Mouse (Mus musculus) neural tube, embryonic 15.5 days (tissue): ENCODE results near the gene Rgs17. TPM values are rescaled to one million over a fixed set of nuclear protein-coding genes. Genes with fewer than 3 reads are reported as not detected.

ENCODE experiments used
- ATAC-seq: fragments of 200-750 bp; cut with Nextera tagmentation; 2 replicates; pipeline ENCODE4 v1.8.0; 2017; ENCODE audit warnings: mild to moderate bottlenecking, moderate TSS enrichment, moderate library complexity; ENCODE audit not compliant: low FRiP score
- H3K27ac ChIP-seq: fragments of 300-500 bp; sonication (generic); replicated peaks from 2 replicates; pipeline ENCODE4 v1.5.1; 2015; ENCODE audit warnings: mild to moderate bottlenecking, inconsistent platforms
- H3K27me3 ChIP-seq: fragments of 300-500 bp; sonication (generic); replicated peaks from 2 replicates; pipeline ENCODE4 v1.6.1; 2015; ENCODE audit warnings: inconsistent platforms
- H3K36me3 ChIP-seq: fragments of 300-500 bp; sonication (generic); 2 replicates; pipeline ENCODE4 v1.6.1; 2015; ENCODE audit warnings: inconsistent platforms
- H3K4me1 ChIP-seq: fragments of 300-500 bp; sonication (generic); 2 replicates; pipeline ENCODE4 v1.6.1; 2015; ENCODE audit warnings: inconsistent platforms
- H3K4me2 ChIP-seq: fragments of 300-500 bp; sonication (generic); 2 replicates; pipeline ENCODE4 v1.6.1; 2015; ENCODE audit warnings: inconsistent platforms, mild to moderate bottlenecking, moderate library complexity
- H3K4me3 ChIP-seq: fragments of 300-500 bp; sonication (generic); replicated peaks from 2 replicates; pipeline ENCODE4 v1.5.1; 2015; ENCODE audit warnings: mild to moderate bottlenecking, inconsistent platforms
- H3K9ac ChIP-seq: fragments of 300-500 bp; sonication (generic); replicated peaks from 2 replicates; pipeline ENCODE4 v1.6.1; 2015; ENCODE audit warnings: mild to moderate bottlenecking, inconsistent platforms
- H3K9me3 ChIP-seq: fragments of 300-500 bp; sonication (generic); replicated peaks from 2 replicates; pipeline ENCODE4 v1.6.1; 2016; ENCODE audit warnings: inconsistent platforms
- WGBS: fragments of 180-500 bp; shearing (Covaris S2); methylation state at CpG from one replicate; pipeline ENCODE4 v1.1.7; 2015; ENCODE audit warnings: mixed read lengths; 5-methylcytosine and 5-hydroxymethylcytosine counted together
- polyA plus RNA-seq: library from polyadenylated mRNA; unstranded; fragments of >200 nt; fragmentation: Nextera tagmentation; extraction: Ambion mirVana; gene quantifications from 2 replicates; pipeline ENCODE4 v1.2.1, GENCODE M21; 2015

The Rgs17 gene
- polyA plus RNA-seq, 1 experiment from 2014 or later, result 31.0 TPM

- Histone ChIP-seq H3K4me3 (peak within 1 kb of the TSS; percentile 90), H3K9ac (peak within 1 kb of the TSS; percentile 89), H3K4me1 (peaks cover 24% of the 10 kb centered on the region), H3K36me3 (peaks cover 14% of the 10 kb centered on the region), H3K27ac (peak within 1 kb of the TSS; percentile 88), H3K27me3 (no peaks in the 10 kb centered on the region), H3K4me2 (peak within 1 kb of the TSS; percentile 61), H3K9me3 (no peaks in the 10 kb centered on the region)
- ATAC-seq, result peak; percentile 98
- under 1% methylated on average over 47 of the region's 47 CpGs for WGBS
Observed at GRCm38 (mm10) chr10:5823740-5824491, 98.3 kb downstream of the Rgs17 start, which contains the start of gene Mtrf1l. Gene Mtrf1l (minus strand): TSS chr10:5823910.

DNA sequence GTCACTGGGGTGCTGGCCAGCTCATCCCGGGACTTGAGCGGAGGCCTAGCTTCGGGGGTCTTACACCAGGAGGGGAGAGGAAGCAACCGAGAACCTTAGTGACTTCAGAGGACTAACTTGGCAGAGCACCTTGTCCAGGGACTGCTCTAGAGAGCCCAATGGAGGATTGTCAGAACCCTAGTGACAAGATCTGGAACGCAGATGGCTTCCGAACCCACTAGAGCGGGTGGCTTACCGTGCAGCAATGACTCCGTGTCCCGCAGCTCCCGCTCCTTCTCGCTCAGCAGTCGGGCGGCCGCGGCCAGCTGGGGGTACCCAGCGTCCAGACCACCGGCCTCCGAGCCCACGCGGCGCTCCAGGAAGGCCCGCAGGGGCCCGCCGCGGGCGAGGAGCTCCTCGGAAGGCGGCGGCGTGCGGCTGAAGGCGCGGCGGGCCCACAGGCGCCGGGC, 98.9 kb downstream of the Rgs17 start:
- Histone ChIP-seq H3K27ac (peak overlapping the region; percentile 88), H3K4me3 (peak overlapping the region; percentile 90), H3K4me1 (peaks cover 24% of the 10 kb centered on the region), H3K4me2 (peak overlapping the region; percentile 61), H3K9ac (peak overlapping the region; percentile 89), H3K9me3 (no peaks in the 10 kb centered on the region), H3K27me3 (no peaks in the 10 kb centered on the region), H3K36me3 (peaks cover 20% of the 10 kb centered on the region)
- peak; percentile 54; the same call in 1 of the 2 replicates for ATAC-seq
- WGBS, result under 1% methylated on average over 37 of the region's 37 CpGs

DNA sequence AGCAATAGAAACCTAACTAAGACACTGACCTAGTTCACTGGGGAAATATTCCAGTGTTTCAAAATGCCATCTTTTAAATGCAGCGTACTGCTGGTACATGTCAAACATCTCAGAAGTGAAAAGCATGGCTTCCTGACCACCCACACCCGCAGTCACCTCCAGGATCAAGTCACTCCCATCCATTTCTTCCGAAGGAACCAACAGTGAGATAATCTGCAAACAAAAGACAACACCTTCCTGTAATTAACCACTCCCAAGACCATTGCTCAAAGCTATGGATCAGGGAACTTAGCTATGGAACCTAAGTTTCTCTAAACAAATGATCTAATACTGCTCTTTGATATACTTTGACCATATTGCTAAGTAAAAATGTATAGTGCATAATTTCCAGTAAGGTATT, 103.4 kb downstream of the Rgs17 start:
- WGBS, result 89% methylated on average over 3 of the region's 3 CpGs
- no peak for ATAC-seq
- H3K36me3 ChIP-seq, result peaks cover 54% of the 10 kb centered on the region

GRCm38 (mm10) chr10:5815968-5816367, 106.2 kb downstream of the Rgs17 start:
- Histone ChIP-seq H3K4me1 (0 out of 2 replicates have a peak, but pooled peaks cover 1% of the 10 kb centered on the region), H3K27me3 (no peaks in the 10 kb centered on the region), H3K36me3 (peaks cover 78% of the 10 kb centered on the region), H3K4me2 (no peak overlapping the region), H3K9me3 (no peaks in the 10 kb centered on the region), H3K27ac (no peak overlapping the region), H3K4me3 (no peak overlapping the region), H3K9ac (no peak overlapping the region)
- WGBS, result 100% methylated on average over 2 of the region's 2 CpGs
- ATAC-seq, result no peak

More for the DNA sequence above, 103.4 kb downstream of the Rgs17 start:
- Histone ChIP-seq H3K9ac (no peak overlapping the region), H3K27me3 (no peaks in the 10 kb centered on the region), H3K4me2 (no peak overlapping the region), H3K4me3 (no peak overlapping the region), H3K9me3 (no peaks in the 10 kb centered on the region), H3K27ac (no peak overlapping the region), H3K4me1 (peaks cover 18% of the 10 kb centered on the region)

GRCm38 (mm10) chr10:5813724-5814123, 108.5 kb downstream of the Rgs17 start:
- Histone ChIP-seq H3K27me3 (no peaks in the 10 kb centered on the region), H3K9me3 (no peaks in the 10 kb centered on the region), H3K27ac (no peak overlapping the region), H3K4me2 (no peak overlapping the region), H3K9ac (no peak overlapping the region), H3K4me3 (no peak overlapping the region), H3K4me1 (no peaks in the 10 kb centered on the region), H3K36me3 (peaks cover 61% of the 10 kb centered on the region)
- no peak for ATAC-seq
- WGBS, result 91% methylated on average over 11 of the region's 11 CpGs

GRCm38 (mm10) chr10:5807683-5808082, 114.5 kb downstream of the Rgs17 start:
- no peak overlapping the region for H3K4me3 ChIP-seq
- H3K27me3 ChIP-seq, result no peaks in the 10 kb centered on the region
- H3K4me2 ChIP-seq, result no peak overlapping the region
- no peak overlapping the region for H3K9ac ChIP-seq
- H3K4me1 ChIP-seq, result peaks cover 25% of the 10 kb centered on the region
- 93% methylated on average over 2 of the region's 2 CpGs for WGBS
- no peak for ATAC-seq
- H3K9me3 ChIP-seq, result no peaks in the 10 kb centered on the region
- H3K27ac ChIP-seq, result no peak overlapping the region
- peaks cover 13% of the 10 kb centered on the region for H3K36me3 ChIP-seq

DNA sequence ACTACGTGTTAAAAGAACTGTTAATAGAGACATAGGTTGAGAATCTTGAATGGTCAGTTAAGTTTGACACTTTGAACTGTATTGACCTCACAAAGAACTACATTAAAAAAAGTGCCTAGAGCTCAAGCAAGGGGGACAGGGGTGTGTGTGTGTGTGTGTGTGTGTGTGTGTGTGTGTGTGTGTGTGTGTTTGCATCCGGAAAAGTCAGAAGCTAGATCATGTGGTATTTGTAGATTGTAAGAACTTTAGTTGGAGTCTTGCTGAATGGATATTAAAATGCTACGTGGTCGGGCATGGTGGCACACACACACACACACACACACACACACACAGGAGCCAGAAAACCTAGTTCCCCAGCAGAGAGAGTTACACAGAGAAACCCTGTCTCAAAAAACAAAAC, 115.2 kb downstream of the Rgs17 start:
- peaks cover 27% of the 10 kb centered on the region for H3K4me1 ChIP-seq
- H3K36me3 ChIP-seq, result peaks cover 6% of the 10 kb centered on the region
- H3K4me3 ChIP-seq, result no peak overlapping the region
- no peak overlapping the region for H3K9ac ChIP-seq
- no peaks in the 10 kb centered on the region for H3K27me3 ChIP-seq
- ATAC-seq, result no peak
- H3K4me2 ChIP-seq, result no peak overlapping the region
- WGBS, result 77% methylated on average over 4 of the region's 4 CpGs
- no peak overlapping the region for H3K27ac ChIP-seq
- no peaks in the 10 kb centered on the region for H3K9me3 ChIP-seq

GRCm38 (mm10) chr10:5806416-5806815, 115.8 kb downstream of the Rgs17 start:
- Histone ChIP-seq H3K4me3 (peak overlapping the region; percentile 73), H3K27me3 (no peaks in the 10 kb centered on the region), H3K9me3 (no peaks in the 10 kb centered on the region), H3K4me2 (peak overlapping the region; percentile 100), H3K27ac (peak overlapping the region; percentile 93), H3K9ac (peak overlapping the region; percentile 53), H3K4me1 (peaks cover 27% of the 10 kb centered on the region), H3K36me3 (peaks cover 4% of the 10 kb centered on the region; the same call in 1 of the 2 replicates)
- peak; percentile 2; the same call in 1 of the 2 replicates for ATAC-seq
- 23% methylated on average over 8 of the region's 8 CpGs for WGBS

DNA sequence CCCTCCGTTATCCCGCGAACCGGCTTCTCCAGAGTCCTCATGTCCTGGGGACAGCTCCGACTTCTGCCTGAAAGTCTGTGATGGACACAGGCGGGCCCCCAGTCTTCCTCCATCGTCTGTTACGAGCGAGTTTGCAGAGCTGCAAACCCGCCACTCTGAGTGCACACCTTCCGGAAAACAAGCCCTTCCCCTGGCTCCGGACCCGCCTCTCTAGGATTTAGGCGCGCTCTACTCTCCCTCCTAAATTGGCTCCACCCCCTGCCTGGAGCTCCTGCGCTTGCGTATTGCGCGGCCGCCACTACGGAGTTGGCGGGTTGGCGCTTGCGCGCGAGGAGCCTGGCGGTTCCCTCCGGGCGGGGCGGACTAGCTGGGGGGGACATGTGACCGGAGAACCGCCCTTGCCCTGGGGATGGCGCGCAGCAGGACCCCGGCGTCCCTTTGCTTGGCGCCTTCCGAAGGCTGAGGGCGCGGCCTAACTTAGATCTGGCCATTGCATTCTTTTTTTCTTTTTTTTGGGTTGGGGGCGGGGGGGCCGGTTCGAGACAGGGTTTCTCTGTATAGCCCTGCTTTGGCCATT, 116.4 kb downstream of the Rgs17 start:
- peak overlapping the region; percentile 100 for H3K4me2 ChIP-seq
- H3K27ac ChIP-seq, result peak overlapping the region; percentile 93
- ATAC-seq, result peak; percentile 96
- no peaks in the 10 kb centered on the region for H3K9me3 ChIP-seq
- H3K4me1 ChIP-seq, result peaks cover 27% of the 10 kb centered on the region
- WGBS, result under 1% methylated on average over 43 of the region's 43 CpGs
- H3K27me3 ChIP-seq, result no peaks in the 10 kb centered on the region
- H3K9ac ChIP-seq, result peak overlapping the region; percentile 60
- peak overlapping the region; percentile 73 for H3K4me3 ChIP-seq
- H3K36me3 ChIP-seq, result peaks cover 8% of the 10 kb centered on the region; the same call in 1 of the 2 replicates

GRCm38 (mm10) chr10:5805243-5805730, 116.9 kb downstream of the Rgs17 start, which contains the start of gene Fbxo5:
Gene Fbxo5 (minus strand): TSS chr10:5805600.
- peak; percentile 98 for ATAC-seq
- Histone ChIP-seq H3K9me3 (no peaks in the 10 kb centered on the region), H3K4me3 (peak within 1 kb of the TSS; percentile 73), H3K4me1 (peaks cover 27% of the 10 kb centered on the region), H3K9ac (peak within 1 kb of the TSS; percentile 60), H3K27me3 (no peaks in the 10 kb centered on the region), H3K27ac (peak within 1 kb of the TSS; percentile 93), H3K36me3 (peaks cover 10% of the 10 kb centered on the region), H3K4me2 (peak within 1 kb of the TSS; percentile 100)
- WGBS, result 0% methylated on average over 42 of the region's 42 CpGs

GRCm38 (mm10) chr10:5804691-5805156, 117.5 kb downstream of the Rgs17 start:
- WGBS, result under 1% methylated on average over 24 of the region's 24 CpGs
- H3K4me3 ChIP-seq, result peak overlapping the region; percentile 73
- no peaks in the 10 kb centered on the region for H3K27me3 ChIP-seq
- peaks cover 27% of the 10 kb centered on the region for H3K4me1 ChIP-seq
- peak; percentile 12 for ATAC-seq
- no peaks in the 10 kb centered on the region for H3K9me3 ChIP-seq
- H3K27ac ChIP-seq, result no peak overlapping the region
- H3K4me2 ChIP-seq, result peak overlapping the region; percentile 100
- H3K9ac ChIP-seq, result peak overlapping the region; percentile 31
- H3K36me3 ChIP-seq, result peaks cover 15% of the 10 kb centered on the region
